Mouse (Mus musculus) embryo, embryonic 11.5 days (tissue): Measurements from ENCODE around the gene Lpp.

Source experiments
- DNase-seq: peaks from one replicate; pipeline ENCODE4 v3.0.0-alpha.2; 2012; ENCODE audit warnings: low read depth, low spot score

Gene Lpp

DNA sequence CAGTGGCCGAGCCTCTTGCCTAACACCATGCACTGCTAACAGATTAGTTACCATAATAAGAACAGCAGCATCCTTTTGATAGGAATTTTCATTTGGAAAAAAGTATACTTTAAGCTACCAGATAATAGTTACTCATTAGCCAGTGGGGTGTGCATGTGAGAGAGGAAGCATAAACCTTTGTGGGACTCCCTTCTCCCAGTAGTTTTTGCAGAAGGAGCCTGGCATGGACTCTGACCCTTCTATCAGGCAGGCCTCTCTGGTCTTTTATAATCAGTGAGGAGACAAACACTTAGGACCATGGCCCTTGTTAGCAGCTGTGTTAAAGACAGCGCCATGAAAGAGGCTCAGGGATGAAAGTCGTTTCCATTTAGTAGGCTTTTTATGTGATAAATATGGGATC is 76.0 kb downstream of the Lpp start:
- no peak for DNase-seq

DNA sequence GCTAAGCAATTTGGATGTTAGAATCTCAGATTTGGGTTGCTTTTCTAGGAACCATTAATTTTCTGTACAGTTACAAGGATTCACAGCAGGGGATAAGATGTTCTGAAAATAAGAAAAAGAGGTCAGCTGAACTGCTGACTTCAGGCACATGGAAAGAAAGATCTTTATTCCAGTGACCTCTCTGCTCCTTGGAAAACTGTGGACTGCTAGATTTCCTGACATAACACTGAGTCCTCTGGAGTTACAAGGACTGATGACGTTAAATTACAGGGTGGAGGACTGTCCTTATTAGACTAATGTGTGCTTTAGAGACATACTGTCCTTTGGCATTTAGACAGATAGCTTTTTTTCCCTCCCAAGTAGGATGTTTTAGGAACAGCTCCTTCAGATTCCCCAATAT is 77.3 kb downstream of the Lpp start:
- DNase-seq, result no peak

DNA sequence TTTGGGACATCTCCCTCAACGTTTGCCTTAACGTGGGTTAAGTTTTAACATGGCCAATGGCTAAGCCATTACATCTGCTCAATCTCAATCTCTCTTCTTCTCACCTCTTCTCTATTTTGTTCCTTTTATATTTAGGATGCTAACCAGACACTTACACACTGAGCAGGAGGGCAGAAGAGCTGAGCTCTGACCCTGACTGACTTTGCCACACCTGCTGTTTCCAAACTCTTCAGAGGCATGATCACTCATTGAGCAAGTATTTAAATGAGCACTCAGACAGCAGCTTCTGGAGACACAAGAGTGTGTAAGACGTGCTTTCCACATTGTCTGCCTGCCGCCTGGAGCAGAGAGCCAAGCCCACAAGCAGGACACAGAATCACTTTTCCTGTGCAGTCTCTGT is 77.7 kb downstream of the Lpp start:
- no peak for DNase-seq

DNA sequence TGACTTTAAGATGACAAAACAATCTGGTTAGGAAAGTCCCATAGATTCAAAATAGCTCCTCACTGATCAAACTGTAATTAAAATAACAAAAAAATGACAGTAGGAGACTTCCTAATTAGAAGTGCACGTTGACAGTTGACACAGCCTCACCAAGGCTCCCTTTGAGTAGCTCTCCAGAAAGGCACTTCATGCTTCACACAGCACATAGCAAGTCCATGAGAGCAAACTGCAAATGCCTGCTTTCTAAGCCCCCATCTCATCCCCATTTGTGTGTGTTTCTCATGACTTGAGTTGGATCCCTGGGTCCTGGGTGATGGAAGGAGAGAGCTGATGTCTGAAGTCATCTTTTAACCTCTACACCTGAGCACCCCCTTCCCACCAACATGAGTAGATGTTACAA is 78.5 kb downstream of the Lpp start:
- no peak for DNase-seq

DNA sequence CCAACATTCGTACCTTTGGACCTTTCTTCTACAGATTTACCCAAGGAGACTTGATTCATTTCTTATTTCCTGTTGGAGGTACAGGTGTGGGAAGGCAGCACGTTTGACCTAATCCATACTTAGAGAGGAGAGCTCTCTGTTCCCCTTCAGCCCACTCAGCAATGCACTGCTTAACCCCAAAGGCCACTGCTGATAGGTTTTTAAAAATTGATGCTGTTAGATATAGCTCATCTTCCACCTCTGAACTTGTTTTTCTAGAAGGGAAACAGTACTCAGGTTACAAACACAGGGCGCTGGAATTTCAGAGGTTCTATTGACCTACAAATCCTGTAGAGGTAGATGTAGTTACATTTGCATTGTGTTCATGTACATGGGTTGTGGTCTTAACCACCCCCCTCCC is 80.7 kb downstream of the Lpp start:
- no peak for DNase-seq

DNA sequence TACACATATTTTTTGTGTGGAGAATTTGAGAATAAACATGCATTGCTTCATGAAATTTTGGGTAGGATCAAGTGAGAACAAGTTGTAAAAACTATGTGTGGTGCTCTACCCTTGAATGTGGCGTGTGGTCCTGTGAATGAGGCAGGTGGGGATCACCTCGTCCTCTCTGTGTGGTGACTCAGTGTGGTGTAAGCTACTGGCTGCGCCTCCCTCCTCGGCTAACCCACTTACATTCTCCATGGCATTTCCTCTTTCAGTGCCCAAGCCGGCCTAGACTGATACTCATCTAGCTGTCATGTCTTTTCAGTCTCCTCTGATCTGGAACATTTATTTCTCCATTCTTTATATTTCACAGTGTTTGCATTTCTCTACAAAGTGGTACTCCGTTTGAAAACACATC is 81.5 kb downstream of the Lpp start:
- DNase-seq, result no peak

DNA sequence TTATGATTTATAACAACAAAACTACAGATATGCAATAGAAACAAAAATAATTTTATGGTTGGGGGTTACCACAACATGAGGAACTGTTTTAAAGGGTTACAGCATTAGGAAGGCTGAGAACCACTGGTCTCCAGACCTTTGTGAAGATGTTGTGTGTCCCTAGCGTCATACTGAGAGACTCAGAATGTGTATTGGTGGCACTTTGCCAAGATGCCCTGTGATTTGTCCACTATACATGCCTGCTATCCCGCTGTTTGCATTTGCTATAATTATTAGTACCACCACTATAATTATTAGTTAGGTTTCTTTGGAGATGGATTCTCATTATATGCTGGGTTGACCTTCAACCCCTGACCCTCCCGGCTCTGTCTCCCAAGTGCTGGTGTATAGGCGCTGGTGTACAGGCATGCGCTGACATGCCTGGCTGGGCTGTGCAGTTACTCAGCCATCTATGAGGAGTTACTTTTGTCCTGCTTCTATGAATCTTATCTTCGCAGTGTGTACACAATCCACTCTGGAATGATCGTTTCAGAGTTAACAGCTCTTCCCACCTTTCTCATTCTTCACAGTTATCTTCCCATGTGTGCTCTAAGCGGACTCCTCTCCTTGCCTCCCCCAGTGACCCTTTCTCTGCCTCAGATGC is 82.1 kb downstream of the Lpp start:
- no peak for DNase-seq

DNA sequence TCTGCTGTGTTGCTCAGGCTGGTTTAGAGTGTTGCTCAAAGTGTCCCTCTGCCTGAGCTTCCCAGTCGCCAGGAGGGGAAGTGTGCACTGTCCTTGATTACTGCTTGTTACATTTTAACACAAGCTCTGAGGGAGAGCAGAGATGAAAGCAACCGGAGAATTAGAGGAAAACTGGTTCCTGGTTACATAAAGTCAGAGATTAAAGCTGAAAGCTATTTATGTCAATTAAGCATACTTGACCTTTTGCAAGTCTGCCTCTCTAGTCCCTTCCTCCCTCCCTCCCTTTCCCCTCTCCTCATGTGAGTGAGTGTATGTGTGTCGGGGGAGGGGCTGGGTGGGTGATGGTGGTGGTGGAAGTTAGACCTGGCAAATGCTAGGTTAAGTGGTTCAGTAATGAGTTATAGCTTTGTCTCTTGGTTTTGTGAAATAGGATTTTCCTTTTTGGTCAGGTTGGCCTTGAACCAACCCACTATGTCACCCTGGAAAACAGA is 83.6 kb downstream of the Lpp start:
- DNase-seq, result no peak

DNA sequence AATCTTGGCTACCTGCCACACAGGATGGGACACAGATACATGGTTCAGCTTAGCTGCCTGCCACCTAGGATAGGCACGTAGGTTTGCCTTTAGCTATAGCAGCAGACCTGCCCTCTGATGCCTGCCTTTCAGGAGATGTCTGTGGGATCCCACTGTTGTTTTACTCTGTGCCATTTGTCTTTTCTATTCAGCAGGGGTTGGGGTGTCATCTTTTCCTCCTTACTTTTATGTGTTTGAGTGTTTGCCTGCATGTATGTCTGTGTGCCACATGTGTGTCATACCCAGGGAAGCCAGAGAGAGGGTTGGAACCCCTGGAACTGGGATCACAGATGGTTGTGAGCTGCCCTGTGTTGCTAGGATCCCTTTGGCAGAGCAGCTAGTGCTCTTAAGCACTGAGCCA is 84.7 kb downstream of the Lpp start:
- DNase-seq, result no peak

DNA sequence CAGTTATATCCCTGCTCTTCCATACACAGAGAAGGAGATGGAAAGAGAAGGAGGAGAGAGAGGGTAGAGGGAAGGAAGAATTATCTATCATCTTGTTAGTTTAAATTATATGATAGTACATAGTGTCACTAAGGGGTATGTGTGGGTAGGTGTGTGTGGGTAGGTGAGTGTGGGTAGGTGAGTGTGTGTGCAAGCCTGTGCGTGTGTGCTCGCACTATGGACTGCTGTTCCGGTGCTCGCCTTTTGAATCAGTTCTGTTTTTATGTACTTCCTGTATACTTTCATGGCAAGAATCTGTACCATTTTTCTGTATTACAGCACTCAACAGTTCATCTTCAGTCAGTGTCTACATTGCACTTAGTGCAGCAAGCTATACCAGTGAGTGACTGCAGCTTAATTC is 85.5 kb downstream of the Lpp start:
- no peak for DNase-seq

DNA sequence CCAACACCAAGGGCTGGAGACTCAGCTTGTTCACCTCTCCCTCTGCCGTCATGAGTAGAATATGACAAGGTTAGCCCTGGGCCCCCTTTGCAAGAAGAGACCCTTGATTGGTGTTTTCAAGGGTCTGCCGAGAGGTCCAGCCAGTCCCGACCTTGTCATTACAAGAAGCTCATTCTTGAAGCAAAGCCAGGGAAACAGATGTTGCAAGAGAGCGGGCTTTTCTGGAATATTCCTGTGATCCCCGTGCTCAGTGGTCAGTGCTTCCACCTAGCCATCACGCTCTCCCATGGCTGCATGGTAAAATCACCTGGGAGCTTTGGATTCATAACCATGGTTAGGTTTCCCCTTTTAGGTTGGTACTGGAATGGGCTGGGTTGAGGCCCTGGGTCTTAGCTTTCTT is 89.3 kb downstream of the Lpp start:
- no peak for DNase-seq

DNA sequence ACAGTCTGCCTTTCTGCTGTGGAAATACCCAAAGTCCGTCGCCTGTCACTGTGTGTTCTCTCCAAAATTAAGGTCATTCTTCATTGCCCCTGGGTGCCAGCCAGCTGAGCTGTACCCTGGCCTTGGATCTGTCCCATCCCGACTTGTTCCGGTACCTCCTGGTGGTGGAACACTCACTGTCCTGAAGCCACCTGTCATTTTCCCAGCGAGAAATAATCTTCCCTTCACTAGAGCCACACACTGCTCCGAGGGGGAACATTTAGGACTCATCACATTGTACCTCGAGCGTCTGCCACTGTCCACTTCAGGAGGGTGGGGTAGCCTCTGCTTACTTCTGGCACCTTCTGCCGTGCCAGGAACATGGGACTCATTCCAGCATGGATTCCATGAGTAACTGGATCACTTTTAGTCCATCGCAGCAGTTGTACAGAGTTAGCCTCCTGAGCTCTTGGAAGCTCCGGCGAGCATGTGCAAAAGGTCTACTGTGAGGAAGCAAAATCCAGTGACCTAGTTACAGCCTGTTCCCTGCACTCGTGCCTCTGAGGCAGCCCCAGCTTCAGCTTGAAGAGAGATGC is 90.3 kb downstream of the Lpp start:
- no peak for DNase-seq

DNA sequence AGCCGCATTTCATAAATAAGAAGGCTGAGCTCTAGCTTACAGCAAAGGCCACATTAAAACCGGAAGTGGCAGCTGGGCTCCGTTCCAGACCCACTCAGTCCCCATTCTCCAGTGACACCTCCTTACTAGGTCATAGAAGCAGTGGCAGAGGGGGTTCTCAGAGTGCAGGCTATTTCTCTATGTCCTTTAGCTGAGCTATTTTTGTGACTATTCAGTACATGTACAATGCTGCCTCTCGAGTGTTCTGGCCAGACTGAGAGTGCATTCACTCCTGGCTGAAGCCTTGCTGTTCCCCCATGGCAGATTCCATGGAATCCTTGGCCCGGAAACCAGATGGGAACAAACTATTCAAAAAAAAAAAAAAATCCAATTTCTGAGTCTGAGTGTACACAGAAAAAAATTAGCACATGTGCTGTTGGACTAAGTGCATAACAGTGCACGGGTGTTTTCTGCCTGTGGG is 94.5 kb downstream of the Lpp start:
- no peak for DNase-seq

DNA sequence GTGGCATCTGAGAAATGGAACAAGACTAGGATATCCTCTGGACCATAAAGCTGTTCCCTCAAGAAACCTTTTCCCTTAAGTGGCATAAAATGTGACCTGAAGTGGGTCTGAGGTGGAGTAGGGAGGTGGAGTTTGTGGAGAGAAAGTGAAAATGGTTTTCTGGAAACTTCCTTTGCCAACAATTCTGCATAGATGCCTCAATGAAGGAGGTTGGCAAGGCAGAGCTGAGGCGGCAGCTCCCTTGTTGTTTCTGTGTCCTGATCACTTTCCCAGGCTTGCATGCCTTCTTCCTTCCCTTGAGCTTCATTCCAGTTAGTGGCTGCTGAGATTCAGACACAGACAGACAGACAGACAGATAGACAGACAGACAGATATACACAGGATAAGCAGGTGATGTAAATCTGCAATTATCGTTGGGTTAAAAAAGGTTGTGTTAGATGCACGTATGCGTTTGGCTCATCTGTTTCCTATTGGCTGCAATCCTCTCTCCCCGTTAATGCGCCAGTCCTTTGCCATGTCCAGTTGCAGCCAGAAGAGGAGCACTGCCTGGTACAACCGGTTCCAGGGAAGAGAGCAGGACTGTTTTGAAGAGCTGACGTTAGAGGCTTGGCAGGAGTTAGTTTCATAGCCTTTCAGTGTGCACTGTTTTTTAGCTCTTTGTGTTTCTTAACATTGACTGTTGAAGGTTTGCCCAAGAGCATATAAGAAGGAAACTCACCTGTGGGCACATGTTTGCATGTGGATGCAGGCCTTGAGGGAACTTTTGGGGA is 96.4 kb downstream of the Lpp start:
- DNase-seq, result no peak

DNA sequence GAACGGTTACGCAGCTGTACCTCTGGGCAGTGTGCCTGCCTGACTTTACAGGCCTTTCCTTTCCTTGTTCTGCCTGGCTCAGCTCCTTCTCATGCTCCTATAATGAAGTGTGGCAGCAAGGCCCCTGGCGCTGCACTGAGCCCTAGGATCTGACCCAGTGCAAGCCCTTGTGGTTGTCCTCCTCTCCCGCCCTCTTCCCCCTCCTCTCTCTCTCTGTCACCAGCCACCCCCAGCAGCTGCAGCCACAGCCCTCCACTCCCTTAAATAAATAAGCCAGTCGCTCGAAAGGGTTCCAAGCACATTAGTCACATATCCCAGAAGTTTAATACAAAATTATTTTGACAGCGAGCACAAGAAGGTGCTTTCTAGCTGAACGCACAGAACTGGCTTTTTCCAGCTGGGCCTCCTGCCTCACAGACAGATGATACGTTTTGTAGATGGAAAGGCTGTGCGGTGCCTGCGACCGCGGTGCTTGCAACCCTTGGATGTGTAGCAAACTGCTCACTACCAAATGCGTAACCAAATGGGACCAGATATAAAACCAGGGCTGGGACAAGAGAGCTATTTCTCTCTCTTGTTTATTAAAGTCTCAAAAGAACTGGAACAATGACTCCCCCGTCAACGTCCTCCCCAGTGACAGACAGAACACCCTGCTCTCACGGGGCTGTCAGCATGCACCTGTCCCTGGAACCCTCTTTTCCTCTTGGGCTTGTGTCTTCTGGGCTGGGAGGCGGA is 97.6 kb downstream of the Lpp start:
- DNase-seq, result no peak

DNA sequence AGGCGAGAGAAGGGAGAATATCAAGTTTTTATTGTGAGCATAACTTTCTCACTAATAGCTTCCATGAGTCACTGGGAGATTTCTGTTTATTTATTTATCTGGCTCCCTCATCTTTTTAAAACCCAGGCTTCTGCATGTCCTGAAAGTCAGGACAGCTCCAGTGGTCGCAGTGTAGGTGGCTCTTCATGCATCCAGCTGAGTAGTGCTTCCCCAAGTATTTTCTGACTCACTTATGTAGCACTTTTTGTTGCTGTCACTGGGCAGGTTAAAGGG is 98.1 kb downstream of the Lpp start:
- no peak for DNase-seq

DNA sequence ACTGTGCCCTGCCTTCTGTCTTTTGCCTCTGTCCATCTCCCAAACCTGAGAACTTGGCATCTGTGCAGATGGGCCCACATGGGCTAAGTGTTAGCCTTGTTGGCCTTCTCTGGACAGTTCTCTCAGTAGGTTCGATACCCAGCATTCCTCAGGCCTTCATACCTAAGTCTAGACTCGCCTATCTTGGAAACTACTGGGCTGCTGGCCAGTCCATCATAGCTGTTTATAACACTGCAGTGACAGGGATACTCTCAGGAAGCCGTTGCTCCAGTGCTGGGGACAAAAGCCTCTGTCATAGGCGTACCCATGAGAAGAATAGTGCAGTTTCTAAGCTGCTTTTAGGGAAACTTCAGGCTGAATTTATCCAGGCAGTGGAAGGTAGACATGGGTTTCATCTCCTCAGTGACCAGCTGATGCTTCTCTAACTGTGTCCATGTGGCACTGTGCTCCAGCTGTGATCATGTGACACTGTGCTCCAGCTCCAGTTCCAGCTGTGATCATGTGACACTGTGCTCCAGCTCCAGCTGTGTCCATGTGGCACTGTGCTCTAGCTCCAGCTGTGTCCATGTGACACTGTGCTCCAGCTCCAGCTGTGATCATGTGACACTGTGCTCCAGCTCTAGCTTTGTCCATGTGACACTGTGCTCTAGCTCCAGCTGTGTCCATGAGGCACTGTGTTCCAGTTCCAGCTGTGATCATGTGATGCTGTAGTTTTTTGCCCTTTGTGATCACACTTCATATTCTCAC is 99.1 kb downstream of the Lpp start:
- no peak for DNase-seq

DNA sequence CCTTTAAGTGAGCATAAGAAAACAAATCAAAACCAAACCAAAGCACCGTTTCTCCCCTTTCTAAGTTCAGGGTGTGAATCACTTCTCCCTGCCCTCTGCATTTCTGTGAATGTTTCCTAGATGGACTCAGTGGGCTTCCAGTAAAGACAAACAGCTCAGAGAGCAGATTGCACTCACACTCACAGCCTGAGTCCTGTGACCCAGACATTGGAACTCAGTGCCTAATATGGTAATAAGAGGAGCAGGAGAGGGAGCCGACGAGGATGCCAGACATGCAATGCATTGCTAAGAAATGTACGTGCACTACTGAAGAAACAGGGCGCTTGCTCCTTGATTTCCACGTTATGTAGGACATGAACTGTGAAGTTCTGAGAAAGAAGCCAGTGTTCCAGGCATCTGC is 101.2 kb downstream of the Lpp start:
- no peak for DNase-seq

DNA sequence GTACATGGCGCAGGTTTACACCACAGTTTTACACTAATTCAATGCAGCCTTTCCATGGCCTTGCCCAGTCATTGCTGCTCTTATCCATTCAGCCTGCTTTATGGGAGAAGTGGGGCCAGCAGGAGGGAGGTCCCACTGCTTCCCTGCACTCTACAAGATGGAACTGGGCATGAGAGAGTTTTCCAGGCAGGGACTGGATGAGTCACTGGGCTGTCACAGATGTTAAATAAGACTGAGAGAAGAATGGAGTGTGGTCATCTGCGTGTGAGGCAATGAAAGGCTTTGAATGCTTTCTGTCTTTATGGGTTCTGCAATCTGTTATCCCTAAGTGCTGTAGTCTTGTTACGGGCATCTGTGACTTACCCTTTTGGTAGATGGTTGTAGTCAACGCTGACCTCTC is 102.2 kb downstream of the Lpp start:
- no peak for DNase-seq

DNA sequence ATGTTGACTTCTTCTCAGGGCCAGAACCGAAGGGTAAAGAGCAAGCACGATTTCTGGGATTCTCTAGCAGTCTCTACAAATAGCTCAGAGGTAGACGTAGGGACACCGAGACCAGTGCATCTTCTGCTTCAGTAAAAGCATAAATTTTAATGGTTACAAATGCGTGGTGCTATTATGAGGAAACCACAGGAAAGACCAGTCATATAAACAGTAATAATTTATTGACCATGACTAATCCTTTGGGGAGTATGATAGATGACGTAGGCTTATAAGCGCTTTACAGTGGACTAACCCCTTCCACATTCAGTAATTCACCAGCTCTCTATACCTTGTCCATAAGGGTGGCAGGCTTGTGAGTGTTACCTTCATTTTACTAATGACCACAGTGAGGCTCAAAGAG is 103.3 kb downstream of the Lpp start:
- no peak for DNase-seq

DNA sequence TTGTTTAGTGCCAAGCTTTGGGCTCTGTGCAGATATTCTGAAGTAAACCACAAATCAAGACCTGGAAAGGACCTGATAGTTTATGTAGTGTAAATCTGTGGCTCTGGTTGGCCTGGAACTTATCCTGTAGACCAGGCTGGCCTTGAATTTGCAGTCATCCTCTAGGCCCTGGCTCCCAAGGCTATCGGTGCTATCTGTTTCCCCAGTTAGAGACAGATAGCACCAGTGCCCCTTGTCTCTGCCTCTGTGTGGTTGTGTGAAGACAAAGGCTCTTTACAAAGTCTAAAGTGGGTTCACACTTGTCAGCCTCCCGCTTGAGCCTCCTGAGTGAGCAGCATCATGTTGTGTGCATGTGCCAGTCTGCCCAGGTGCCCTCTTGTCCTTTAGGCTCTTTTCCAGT is 104.1 kb downstream of the Lpp start:
- no peak for DNase-seq

DNA sequence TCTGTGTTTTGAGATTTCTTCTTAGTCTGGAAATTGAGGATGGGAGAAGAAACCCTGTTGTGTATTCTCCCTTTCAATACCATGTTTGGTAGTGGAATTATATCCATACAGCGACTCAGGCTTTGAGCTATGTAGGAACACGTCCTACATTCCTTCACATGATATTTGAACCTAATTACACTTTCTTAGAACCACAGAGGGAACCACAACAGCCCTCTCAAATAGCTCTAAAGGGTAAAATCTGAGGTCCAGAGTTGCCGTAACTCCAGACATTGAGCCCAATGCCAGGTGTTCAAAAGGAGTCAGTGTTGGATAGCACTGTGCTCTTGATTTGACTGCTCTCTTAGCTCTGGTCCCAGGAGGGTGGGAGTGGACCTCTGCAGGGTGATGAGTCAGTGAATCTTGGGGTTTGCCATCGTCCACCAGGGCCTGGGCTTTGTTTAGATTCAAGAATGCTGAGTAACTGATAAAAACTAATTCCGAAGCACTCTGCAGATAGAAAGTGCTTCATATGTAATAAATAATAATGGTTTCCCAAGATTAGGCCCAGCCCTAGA is 104.9 kb downstream of the Lpp start:
- no peak for DNase-seq
